Mouse (Mus musculus): Measurements from ENCODE around the gene Sema4b. TPM values are rescaled to one million over a fixed set of nuclear protein-coding genes. Genes with fewer than 3 reads are reported as not detected.

Gene Sema4b
- polyA plus RNA-seq, 1 experiment from 2014 or later = 55.3 TPM

DNA sequence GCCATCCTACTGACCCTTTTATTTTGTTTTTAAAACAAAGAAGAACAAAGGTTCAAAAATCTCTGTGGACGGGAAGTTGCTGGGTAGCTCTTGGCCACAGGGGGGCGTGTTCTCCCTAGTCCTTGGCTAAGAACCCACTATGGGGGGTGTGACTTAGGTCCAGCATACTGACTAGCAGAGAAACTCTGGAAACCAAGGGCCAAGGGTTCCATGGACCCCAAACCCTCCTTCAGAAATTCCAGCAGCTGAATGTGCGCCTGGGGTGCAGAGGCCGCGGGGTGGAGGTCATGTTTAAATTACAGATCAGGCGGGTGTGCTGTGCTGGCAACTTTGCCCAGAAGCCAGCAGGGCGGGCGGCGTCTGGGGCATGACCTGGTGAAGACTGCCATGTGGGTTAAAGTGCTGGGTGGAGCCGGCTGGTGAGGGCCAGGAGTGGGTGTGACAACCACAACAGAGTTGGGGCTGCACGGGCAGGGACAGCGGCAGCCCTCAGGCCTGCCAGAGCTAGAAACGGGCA is 29.9 kb upstream of the Sema4b start:
- in situ Hi-C loops (cut with MboI; ENCODE audit: low pct_unique_long_range_greater_than_20kb) = loop anchor here (10.0 kb wide), 1 partner anchor 58 kb away; no protein-coding TSS in a partner anchor
- no peaks in the 10 kb centered on the region for H3K27me3 ChIP-seq
- CTCF ChIA-PET = interaction anchor here (0.6 to 2.0 kb wide), 10 partner anchors 9 to 105 kb away, joined by 3 to 9 read pairs (median 4); partner anchors contain the start of genes Cib1, Gdpgp1 and Ngrn
- peak; percentile 85 for TF ChIP-seq CTCF (IDR thresholded peaks at IDR 0.05)
- POLR2A ChIA-PET = interaction anchor here (0.9 kb wide), 1 partner anchor 74 kb away, joined by 3 read pairs; no protein-coding TSS in a partner anchor
- no peak for ATAC-seq
- DNase-seq (ENCODE audit: low read depth, low spot score) = no peak

DNA sequence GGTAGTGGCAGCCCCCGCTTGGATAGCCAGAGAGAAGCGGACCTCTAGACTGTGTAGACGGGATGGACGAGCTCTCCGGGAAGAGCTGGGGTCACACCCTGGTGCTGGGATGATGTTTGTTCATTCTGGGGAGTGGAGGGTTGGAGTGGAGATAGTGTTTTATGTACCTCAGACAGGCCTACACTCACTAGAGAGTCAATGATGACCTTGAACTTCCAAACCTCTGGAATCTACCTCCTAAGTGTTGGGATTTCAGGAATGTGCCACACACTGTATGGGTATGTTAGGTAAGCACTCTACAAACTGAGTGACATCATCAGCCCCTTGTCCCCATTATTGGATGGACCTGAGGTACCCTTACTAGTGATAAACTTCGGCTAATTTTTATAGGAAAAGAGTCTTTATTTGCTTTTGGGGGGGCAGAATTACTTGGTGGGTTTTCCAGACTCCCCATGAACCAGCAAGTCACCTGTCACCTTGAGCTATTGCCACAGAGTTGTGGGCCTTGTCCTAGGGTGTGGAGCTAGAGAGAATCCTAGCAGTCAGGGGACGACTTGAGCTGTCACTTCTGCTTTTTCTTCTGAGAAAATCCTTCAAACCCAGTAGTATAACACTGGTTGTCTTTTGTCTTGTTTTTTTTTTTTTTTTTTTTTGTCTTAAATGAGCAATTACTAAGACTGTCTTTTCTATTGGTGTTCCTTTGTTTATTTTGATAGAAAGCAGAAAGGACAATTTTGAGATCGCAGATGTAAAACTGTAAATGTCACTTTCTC is 28.0 kb upstream of the Sema4b start:
- DNase-seq (ENCODE audit: low read depth, low spot score) (no peak), ATAC-seq (no peak)
- CTCF ChIA-PET = no interaction called here
- POLR2A ChIA-PET = no interaction called here
- TF ChIP-seq CTCF (IDR thresholded peaks at IDR 0.05) = no peak
- H3K27me3 ChIP-seq = no peaks in the 10 kb centered on the region
- in situ Hi-C loops (cut with MboI; ENCODE audit: low pct_unique_long_range_greater_than_20kb) = loop anchor here (10.0 kb wide), 1 partner anchor 56 kb away; no protein-coding TSS in a partner anchor

DNA sequence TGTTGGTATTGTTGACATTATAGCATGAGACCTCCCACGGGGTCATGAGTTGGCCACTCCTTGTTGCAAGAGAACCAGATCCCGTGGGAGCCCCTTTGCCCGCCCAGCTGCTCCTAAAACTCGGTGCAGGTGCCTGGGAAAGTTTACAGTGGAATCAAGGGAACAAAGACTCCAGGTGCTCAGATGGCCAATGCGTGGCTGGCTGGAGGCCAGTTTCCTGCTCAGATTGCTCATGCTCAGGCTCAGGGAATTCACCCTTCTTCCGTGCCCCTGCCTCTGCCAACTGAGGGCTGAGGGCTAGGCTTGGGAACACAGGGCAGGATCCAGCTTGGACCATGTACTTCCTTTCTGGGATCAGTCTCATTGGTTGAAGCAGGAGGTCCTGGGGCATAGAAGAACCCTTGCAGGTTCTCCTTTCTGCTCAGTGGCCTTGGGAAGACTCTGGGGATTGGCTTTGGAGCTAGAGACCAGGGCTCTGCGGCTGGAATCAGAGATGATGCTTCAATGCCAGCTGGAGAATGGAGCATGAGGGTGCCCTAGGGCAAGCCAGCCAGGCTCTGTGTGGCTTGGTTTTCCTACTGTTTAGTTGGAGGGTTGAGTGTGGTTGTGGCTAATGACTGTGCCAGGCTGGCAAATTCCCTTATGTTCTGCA is 26.2 kb upstream of the Sema4b start:
- POLR2A ChIA-PET = interaction anchor here (1.3 to 1.5 kb wide), 2 partner anchors 32 to 38 kb away, joined by 3 to 4 read pairs; no protein-coding TSS in a partner anchor
- CTCF ChIA-PET = interaction anchor here (1.0 to 1.6 kb wide), 3 partner anchors 20 to 32 kb away, joined by 3 to 4 read pairs (median 3); no protein-coding TSS in a partner anchor
- no peaks in the 10 kb centered on the region for H3K27me3 ChIP-seq
- no peak for TF ChIP-seq CTCF (IDR thresholded peaks at IDR 0.05)
- ATAC-seq (peak; percentile 61), DNase-seq (ENCODE audit: low read depth, low spot score) (peak; percentile 59)
- in situ Hi-C loops (cut with MboI; ENCODE audit: low pct_unique_long_range_greater_than_20kb) = no loop called here

DNA sequence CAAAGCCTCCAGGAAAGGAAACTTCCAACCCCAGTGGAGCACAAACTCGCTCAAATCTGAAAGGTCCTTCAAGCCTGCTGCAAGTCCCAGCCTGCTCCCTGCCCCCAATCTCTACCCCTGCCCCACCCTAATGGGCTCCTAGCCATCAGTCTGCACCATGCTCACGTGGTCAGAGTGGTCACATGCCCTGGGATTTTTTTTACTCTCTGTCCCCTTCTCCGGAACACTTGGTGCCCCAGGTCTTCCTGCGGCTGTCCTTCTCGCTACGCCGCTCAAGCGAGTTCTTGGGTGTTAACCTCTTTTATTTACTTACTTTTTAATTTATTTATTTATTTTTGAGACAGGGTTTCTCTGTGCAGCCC is 25.7 kb upstream of the Sema4b start:
- POLR2A ChIA-PET = no interaction called here
- ATAC-seq (no peak), DNase-seq (ENCODE audit: low read depth, low spot score) (peak; percentile 75)
- no peaks in the 10 kb centered on the region for H3K27me3 ChIP-seq
- TF ChIP-seq CTCF (IDR thresholded peaks at IDR 0.05) = no peak
- CTCF ChIA-PET = interaction anchor here (1.0 to 1.6 kb wide), 3 partner anchors 20 to 31 kb away, joined by 3 to 4 read pairs (median 3); no protein-coding TSS in a partner anchor
- in situ Hi-C loops (cut with MboI; ENCODE audit: low pct_unique_long_range_greater_than_20kb) = no loop called here

DNA sequence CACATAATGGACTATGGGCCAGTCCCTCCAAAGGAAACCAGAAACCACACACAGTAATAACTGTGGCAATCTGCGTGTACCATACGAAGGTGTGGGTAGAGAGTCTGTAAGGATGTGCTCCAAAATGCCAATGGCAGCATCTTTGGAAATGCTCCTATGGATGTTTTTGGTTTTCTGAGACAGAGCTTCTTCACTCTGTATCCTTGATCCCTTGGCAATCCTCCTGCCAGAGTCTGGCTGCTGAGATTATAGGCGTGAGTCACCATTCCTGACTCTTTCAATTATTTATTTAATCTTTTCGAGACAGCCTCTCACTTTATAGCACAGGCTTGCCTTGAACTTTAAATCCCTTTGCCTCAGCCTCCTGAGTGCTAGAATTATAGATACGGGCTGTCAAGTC is 21.2 kb upstream of the Sema4b start:
- ChIA-PET POLR2A (interaction anchor here (1.1 kb wide), 1 partner anchor 22 kb away, joined by 3 read pairs; no protein-coding TSS in a partner anchor), CTCF (interaction anchor here (0.9 to 2.7 kb wide), 4 partner anchors 9 to 29 kb away, joined by 3 to 9 read pairs (median 6); no protein-coding TSS in a partner anchor)
- TF ChIP-seq CTCF (IDR thresholded peaks at IDR 0.05) = no peak
- in situ Hi-C loops (cut with MboI; ENCODE audit: low pct_unique_long_range_greater_than_20kb) = no loop called here
- ATAC-seq = no peak
- no peak for DNase-seq (ENCODE audit: low read depth, low spot score)
- H3K27me3 ChIP-seq = no peaks in the 10 kb centered on the region

GRCm38 (mm10) chr7:80166740-80167139 is 19.9 kb upstream of the Sema4b start:
- H3K27me3 ChIP-seq = no peaks in the 10 kb centered on the region
- DNase-seq (ENCODE audit: low read depth, low spot score) = peak; percentile 93
- ATAC-seq = peak; percentile 95
- CTCF ChIA-PET = interaction anchor here (0.8 to 2.7 kb wide), 8 partner anchors 10 to 83 kb away, joined by 3 to 10 read pairs (median 4); no protein-coding TSS in a partner anchor
- POLR2A ChIA-PET = interaction anchor here (0.6 to 2.3 kb wide), 4 partner anchors 25 to 43 kb away, joined by 3 to 7 read pairs (median 4); no protein-coding TSS in a partner anchor
- no peak for TF ChIP-seq CTCF (IDR thresholded peaks at IDR 0.05)
- in situ Hi-C loops (cut with MboI; ENCODE audit: low pct_unique_long_range_greater_than_20kb) = no loop called here

DNA sequence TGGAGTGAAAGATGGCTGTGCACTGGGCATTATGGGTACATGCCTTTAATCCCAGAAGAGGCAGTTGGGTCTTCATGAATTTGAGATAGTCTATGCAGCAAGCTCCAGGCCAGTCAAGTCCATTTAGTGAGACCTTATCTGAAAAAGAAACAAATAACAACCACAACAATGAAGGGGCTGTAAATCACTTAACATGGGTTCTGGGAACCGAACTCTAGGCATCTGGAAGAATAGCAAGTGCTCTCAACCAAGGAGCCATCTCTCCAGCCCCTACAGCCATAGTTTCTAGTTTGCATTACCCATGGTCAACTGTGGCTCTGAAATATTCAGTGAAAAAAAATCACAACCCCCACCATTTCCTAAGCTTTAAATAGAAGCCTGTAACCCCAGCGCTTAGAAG is 16.8 kb upstream of the Sema4b start:
- no peak for TF ChIP-seq CTCF (IDR thresholded peaks at IDR 0.05)
- POLR2A ChIA-PET = interaction anchor here (1.3 kb wide), 1 partner anchor 18 kb away, joined by 4 read pairs; no protein-coding TSS in a partner anchor
- DNase-seq (ENCODE audit: low read depth, low spot score) = no peak
- CTCF ChIA-PET = interaction anchor here (1.1 to 1.9 kb wide), 2 partner anchors 16 to 17 kb away, joined by 3 to 6 read pairs; no protein-coding TSS in a partner anchor
- no peak for ATAC-seq
- in situ Hi-C loops (cut with MboI; ENCODE audit: low pct_unique_long_range_greater_than_20kb) = no loop called here
- no peaks in the 10 kb centered on the region for H3K27me3 ChIP-seq

GRCm38 (mm10) chr7:80171345-80171744 is 15.3 kb upstream of the Sema4b start:
- ChIA-PET POLR2A (interaction anchor here (1.4 kb wide), 1 partner anchor 15 kb away, joined by 5 read pairs; no protein-coding TSS in a partner anchor), CTCF (interaction anchor here (1.1 to 1.3 kb wide), 3 partner anchors 14 to 29 kb away, joined by 3 to 4 read pairs (median 3); no protein-coding TSS in a partner anchor)
- in situ Hi-C loops (cut with MboI; ENCODE audit: low pct_unique_long_range_greater_than_20kb) = no loop called here
- no peak for DNase-seq (ENCODE audit: low read depth, low spot score)
- no peaks in the 10 kb centered on the region for H3K27me3 ChIP-seq
- TF ChIP-seq CTCF (IDR thresholded peaks at IDR 0.05) = no peak
- ATAC-seq = no peak

GRCm38 (mm10) chr7:80172069-80172956 is 14.3 kb upstream of the Sema4b start:
- POLR2A ChIA-PET = no interaction called here
- H3K27me3 ChIP-seq = no peaks in the 10 kb centered on the region
- no peak for TF ChIP-seq CTCF (IDR thresholded peaks at IDR 0.05)
- ATAC-seq (no peak), DNase-seq (ENCODE audit: low read depth, low spot score) (no peak)
- in situ Hi-C loops (cut with MboI; ENCODE audit: low pct_unique_long_range_greater_than_20kb) = no loop called here
- CTCF ChIA-PET = interaction anchor here (1.1 kb wide), 1 partner anchor 15 kb away, joined by 4 read pairs; no protein-coding TSS in a partner anchor

Measured in Patski (cell line).